Comparison of ENCODE assay signal across 8 mouse cellular contexts in the genomic region with DNA sequence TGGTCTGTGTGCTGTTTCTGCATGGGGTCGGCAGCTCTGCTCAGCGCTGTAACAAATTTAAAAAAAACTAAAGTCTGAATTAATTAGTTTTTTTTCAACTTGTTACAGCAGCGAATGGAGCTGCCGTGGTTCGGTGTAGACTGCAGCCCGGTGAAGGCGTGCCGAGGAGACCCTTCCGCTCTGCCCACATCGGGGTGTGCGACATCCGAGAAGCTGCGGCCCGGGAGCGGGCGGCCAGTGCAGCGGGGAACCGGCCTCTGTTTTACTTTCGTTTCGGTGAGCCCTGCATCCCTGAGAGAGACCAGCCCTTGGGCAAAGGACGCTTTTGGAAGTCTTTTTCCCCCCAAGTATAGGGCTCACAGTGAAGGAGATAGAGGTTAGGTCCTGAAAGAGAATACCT.
A peak's percentile ranks its signal among the peaks of the same experiment; 100 is the strongest.
DNase-seq lines count a peak whose midpoint lies in the region; ATAC-seq and TF ChIP-seq lines count a peak whose summit lies in the region.

No protein-coding gene starts in this region.

- no peak for TF ChIP-seq CTCF in small intestine, adult 2 months (IDR thresholded peaks at IDR 0.05; ENCODE audit: extremely low read depth, insufficient read length, insufficient replicate concordance, low read depth, low read length)

- peak; percentile 41 to 53 for DNase-seq in heart, adult 18-20 months
- no peak for DNase-seq in heart, adult 8-10 months (ENCODE audit: low spot score)
- DNase-seq in gastrocnemius, postnatal 4 days (ENCODE audit: low spot score in 2 of 2) = peak; percentile 17 to 21
- DNase-seq in frontal cortex, postnatal 25 days (ENCODE audit: low spot score in 2 of 2) = no peak

- no peak for TF ChIP-seq POLR2A in small intestine, adult 2 months (IDR thresholded peaks at IDR 0.05; ENCODE audit: low read depth, low read length)

- peak overlapping the region; percentile 54 for H3K4me2 ChIP-seq in intestine, embryonic 16.5 days (ENCODE audit: low read depth, low read length)
- H3K4me2 ChIP-seq in lung, embryonic 15.5 days = peak overlapping the region; percentile 51

- no peak overlapping the region for H3K27ac ChIP-seq in intestine, embryonic 16.5 days (ENCODE audit: low read length)
- H3K27ac ChIP-seq in lung, embryonic 15.5 days = no peak overlapping the region
- H3K27ac ChIP-seq in small intestine, adult 2 months (ENCODE audit: insufficient read depth, low read depth, low read length) = no peak overlapping the region

- peak overlapping the region; percentile 48 for H3K9ac ChIP-seq in intestine, embryonic 16.5 days (ENCODE audit: low read depth, low read length)
- H3K9ac ChIP-seq in lung, embryonic 15.5 days = no peak overlapping the region; the same call in 1 of the 2 replicates

- no peaks in the 10 kb centered on the region for H3K27me3 ChIP-seq in intestine, embryonic 16.5 days (replicated peaks; ENCODE audit: control insufficient read depth, insufficient read depth, low read length)
- H3K27me3 ChIP-seq in lung, embryonic 15.5 days = no peaks in the 10 kb centered on the region
- no peaks in the 10 kb centered on the region for H3K27me3 ChIP-seq in small intestine, adult 2 months (ENCODE audit: control insufficient read depth, insufficient read depth, low read length)

- WGBS in intestine, embryonic 16.5 days = 57% methylated on average over 21 of the region's 21 CpGs
- WGBS in lung, embryonic 15.5 days = 47% methylated on average over 21 of the region's 21 CpGs
- WGBS in small intestine, adult 2 months = 52% methylated on average over 21 of the region's 21 CpGs

- no peaks in the 10 kb centered on the region for H3K4me1 ChIP-seq in intestine, embryonic 16.5 days (ENCODE audit: control insufficient read depth, insufficient read depth, low read length)
- no peaks in the 10 kb centered on the region for H3K4me1 ChIP-seq in lung, embryonic 15.5 days
- H3K4me1 ChIP-seq in small intestine, adult 2 months (ENCODE audit: control insufficient read depth, insufficient read depth, insufficient read length, low read length) = no peaks in the 10 kb centered on the region; the same call in 1 of the 2 replicates

- H3K36me3 ChIP-seq in intestine, embryonic 16.5 days (ENCODE audit: control insufficient read depth, insufficient read depth, low read length) = no peaks in the 10 kb centered on the region
- H3K36me3 ChIP-seq in lung, embryonic 15.5 days = no peaks in the 10 kb centered on the region
- no peaks in the 10 kb centered on the region for H3K36me3 ChIP-seq in small intestine, adult 2 months (ENCODE audit: control insufficient read depth, insufficient read depth, low read length)

- H3K4me3 ChIP-seq in intestine, embryonic 16.5 days (ENCODE audit: low read length) = peak overlapping the region; percentile 44
- H3K4me3 ChIP-seq in lung, embryonic 15.5 days = peak overlapping the region; percentile 39
- H3K4me3 ChIP-seq in small intestine, adult 2 months (ENCODE audit: low read depth, low read length) = peak overlapping the region; percentile 61

- no peaks in the 10 kb centered on the region for H3K9me3 ChIP-seq in intestine, embryonic 16.5 days (ENCODE audit: control insufficient read depth, low read length)
- H3K9me3 ChIP-seq in lung, embryonic 15.5 days = no peaks in the 10 kb centered on the region

- ATAC-seq in activated CD4-positive, CD25-positive, alpha-beta regulatory T cell, adult 4 months = peak; percentile 72
- ATAC-seq in intestine, embryonic 16.5 days = peak; percentile 69
- ATAC-seq in lung, embryonic 15.5 days (ENCODE audit: borderline replicate concordance, extremely low read depth, low FRiP score, low TSS enrichment) = peak; percentile 57; the same call in 1 of the 2 replicates

Comparison
In these comparisons a context has a peak if more than half of its experiments do, and no peak if none do; other contexts are left out.
1. DNase-seq: peak in heart, adult 18-20 months (2 of 2) and gastrocnemius, postnatal 4 days (2 of 2); none in heart, adult 8-10 months (single experiment) and frontal cortex, postnatal 25 days (0 of 2).
2. Peak in every context shown above with its lines, with median percentiles within 50 percentile points of each other: ATAC-seq and H3K4me3 ChIP-seq.